Mouse (Mus musculus) spleen, adult 12 weeks (tissue): ENCODE measurements around the gene Ace3.

Experiments used
- DNase-seq: peaks from one replicate; pipeline ENCODE4 v3.0.0; 2022; ENCODE audit warnings: low spot score

Ace3 gene

GRCm38 (mm10) chr11:105994375-105994774 lies at the start of gene Ace3:
Ace3 (plus strand) TSS chr11:105994675.
- no peak for DNase-seq

GRCm38 (mm10) chr11:105944770-105945672 lies 49.5 kb upstream of the Ace3 start:
- DNase-seq = no peak

GRCm38 (mm10) chr11:105946694-105947154 lies 47.8 kb upstream of the Ace3 start:
- no peak for DNase-seq

- no peak for DNase-seq
Observed at GRCm38 (mm10) chr11:105948255-105948654, 46.2 kb upstream of the Ace3 start.

- no peak for DNase-seq
Observed at GRCm38 (mm10) chr11:105950519-105950918, 44.0 kb upstream of the Ace3 start.

GRCm38 (mm10) chr11:105951601-105952044 lies 42.9 kb upstream of the Ace3 start:
- DNase-seq = no peak

- no peak for DNase-seq
Observed at GRCm38 (mm10) chr11:105952111-105952510, 42.4 kb upstream of the Ace3 start.

GRCm38 (mm10) chr11:105952911-105953386 lies 41.5 kb upstream of the Ace3 start, which contains the start of gene Cyb561:
Cyb561 (minus strand) TSS chr11:105953336.
- DNase-seq = no peak

- DNase-seq = no peak
Observed at GRCm38 (mm10) chr11:105953402-105953801, 41.1 kb upstream of the Ace3 start.

GRCm38 (mm10) chr11:105955815-105956430 lies 38.6 kb upstream of the Ace3 start:
- DNase-seq = no peak

GRCm38 (mm10) chr11:105957501-105957900 lies 37.0 kb upstream of the Ace3 start:
- no peak for DNase-seq

GRCm38 (mm10) chr11:105958566-105958965 lies 35.9 kb upstream of the Ace3 start:
- DNase-seq = no peak

- no peak for DNase-seq
Observed at GRCm38 (mm10) chr11:105959355-105959754, 35.1 kb upstream of the Ace3 start.

GRCm38 (mm10) chr11:105964691-105965090 lies 29.8 kb upstream of the Ace3 start:
- no peak for DNase-seq

- DNase-seq = no peak
Observed at GRCm38 (mm10) chr11:105966288-105966687, 28.2 kb upstream of the Ace3 start.

GRCm38 (mm10) chr11:105967741-105968574 lies 26.5 kb upstream of the Ace3 start, which contains the start of gene Ace:
Ace (plus strand) TSS chr11:105967945.
- DNase-seq = no peak

GRCm38 (mm10) chr11:105968948-105969347 lies 25.5 kb upstream of the Ace3 start:
- no peak for DNase-seq

GRCm38 (mm10) chr11:105969516-105969915 lies 25.0 kb upstream of the Ace3 start:
- DNase-seq = no peak

GRCm38 (mm10) chr11:105974593-105974992 lies 19.9 kb upstream of the Ace3 start:
- no peak for DNase-seq

GRCm38 (mm10) chr11:105975050-105975449 lies 19.4 kb upstream of the Ace3 start:
- DNase-seq = no peak

GRCm38 (mm10) chr11:105975636-105976035 lies 18.8 kb upstream of the Ace3 start:
- DNase-seq = no peak

- no peak for DNase-seq
Observed at GRCm38 (mm10) chr11:105978232-105978631, 16.2 kb upstream of the Ace3 start.
